Mouse (Mus musculus) heart, embryonic 16.5 days (tissue): ENCODE measurements at regions not wholly inside any gene's neighbourhood (a gene's known extent, or its start where the extent isn't known, plus 50 kb on each side); places are given as distances from the start of the nearest gene placed in this dataset.

ENCODE experiments used
- ATAC-seq: fragments of 200-750 bp; cut with Nextera tagmentation; replicated peaks from 2 replicates; pipeline ENCODE4 v1.8.0; 2017; ENCODE audit warnings: moderate number of reproducible peaks; ENCODE audit not compliant: insufficient read depth, low FRiP score; ENCODE audit errors: extremely low read depth
- H3K27ac ChIP-seq: fragments of 300-500 bp; sonication (generic); 2 replicates; pipeline ENCODE4 v1.5.1; 2014; ENCODE audit warnings: mild to moderate bottlenecking, low read length, control low read depth, moderate library complexity
- H3K27me3 ChIP-seq: fragments of 300-500 bp; sonication (generic); 2 replicates; pipeline ENCODE4 v1.6.1; 2014; ENCODE audit warnings: low read length, mixed read lengths; ENCODE audit not compliant: control insufficient read depth, insufficient read depth
- H3K36me3 ChIP-seq: fragments of 300-500 bp; sonication (generic); 2 replicates; pipeline ENCODE4 v1.6.1; 2014; ENCODE audit not compliant: control insufficient read depth, insufficient read depth
- H3K4me1 ChIP-seq: fragments of 300-500 bp; sonication (generic); 2 replicates; pipeline ENCODE4 v1.6.1; 2014; ENCODE audit warnings: low read length, mixed read lengths; ENCODE audit not compliant: control insufficient read depth, insufficient read depth
- H3K4me2 ChIP-seq: fragments of 300-500 bp; sonication (generic); 2 replicates; pipeline ENCODE4 v1.6.1; 2014; ENCODE audit warnings: low read depth, mild to moderate bottlenecking, control low read depth, low read length
- H3K4me3 ChIP-seq: fragments of 300-500 bp; sonication (generic); 2 replicates; pipeline ENCODE4 v1.5.1; 2014; ENCODE audit warnings: mild to moderate bottlenecking, control low read depth, low read length
- H3K9ac ChIP-seq: fragments of 300-500 bp; sonication (generic); 2 replicates; pipeline ENCODE4 v1.6.1; 2014; ENCODE audit warnings: low read length, control low read depth
- H3K9me3 ChIP-seq: fragments of 300-500 bp; sonication (generic); replicated peaks from 2 replicates; pipeline ENCODE4 v1.6.1; 2016; ENCODE audit warnings: low read length; ENCODE audit not compliant: control insufficient read depth
- WGBS: fragments of 180-500 bp; shearing (Covaris S2); extraction: QIAGEN DNeasy Blood & Tissue Kit; methylation state at CpG from one replicate; pipeline ENCODE4 v1.1.7; 2014; 5-methylcytosine and 5-hydroxymethylcytosine counted together

DNA sequence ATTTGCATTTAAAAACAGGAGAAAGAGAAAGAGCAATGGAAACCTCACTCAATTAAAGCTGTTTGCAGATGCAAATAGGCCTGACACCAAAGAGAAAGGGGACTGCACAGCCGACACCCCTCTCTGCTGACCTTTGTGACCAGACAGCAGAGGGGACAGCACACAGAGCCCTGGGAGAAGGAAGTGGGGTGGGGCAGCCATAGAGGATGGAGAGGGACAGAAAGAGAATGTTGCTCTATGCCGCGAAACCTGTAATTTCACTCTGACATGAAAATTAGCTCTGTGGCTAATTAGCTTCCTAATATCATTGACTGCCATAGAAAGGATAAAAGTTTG, 250.5 kb downstream of the Sec61b start:
- Histone ChIP-seq H3K4me1 (peaks cover 7% of the 10 kb centered on the region), H3K9ac (no peak overlapping the region), H3K27me3 (no peaks in the 10 kb centered on the region), H3K27ac (no peak overlapping the region), H3K9me3 (peaks cover 3% of the 10 kb centered on the region; the same call in 1 of the 2 replicates), H3K4me2 (peak overlapping the region; percentile 24; the same call in 1 of the 2 replicates), H3K4me3 (no peak overlapping the region), H3K36me3 (no peaks in the 10 kb centered on the region)
- ATAC-seq = no peak
- WGBS = 47% methylated on average over 3 of the region's 3 CpGs

- ATAC-seq = no peak
- no peaks in the 10 kb centered on the region for H3K36me3 ChIP-seq
Observed at GRCm38 (mm10) chr4:47746498-47747190, 272.2 kb downstream of the Sec61b start.

DNA sequence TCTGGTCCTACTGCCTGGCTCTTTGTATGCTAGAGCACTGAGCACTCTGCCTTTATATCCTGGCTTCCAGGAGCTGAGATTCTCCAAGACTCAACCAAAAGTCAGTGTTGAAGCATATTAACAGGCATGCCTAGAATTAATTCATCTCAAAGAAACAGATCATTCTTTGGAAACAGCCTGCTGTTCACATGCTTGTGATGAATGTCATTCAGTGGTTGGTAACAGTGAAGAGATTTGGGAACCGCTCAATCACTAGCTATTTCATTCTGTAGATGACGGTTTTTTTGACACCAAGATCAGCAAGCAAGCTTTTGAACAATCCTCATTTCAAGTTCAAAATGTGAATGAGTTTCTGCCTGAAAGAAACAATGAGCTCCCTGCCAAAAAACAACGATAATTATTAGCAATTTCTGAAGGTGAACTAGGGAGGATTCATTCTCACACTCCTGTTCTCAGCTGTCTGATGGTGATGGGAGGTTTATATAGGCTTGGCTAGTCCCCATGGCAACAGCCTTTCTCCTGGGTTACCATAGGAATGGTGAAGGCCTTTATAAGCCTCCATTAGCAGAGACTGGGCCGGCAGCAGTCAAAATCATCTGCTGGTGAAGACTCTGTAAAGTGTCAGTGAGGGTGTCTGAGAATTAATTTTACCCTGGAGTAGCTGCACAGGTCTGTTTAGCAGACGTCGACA, 272.6 kb upstream of the Nr4a3 start:
- WGBS = 57% methylated on average over 6 of the region's 6 CpGs
- Histone ChIP-seq H3K36me3 (no peaks in the 10 kb centered on the region), H3K9me3 (0 out of 2 replicates have a peak, but pooled peaks cover 1% of the 10 kb centered on the region), H3K4me2 (no peak overlapping the region), H3K27me3 (no peaks in the 10 kb centered on the region), H3K4me3 (no peak overlapping the region), H3K27ac (no peak overlapping the region), H3K9ac (no peak overlapping the region), H3K4me1 (no peaks in the 10 kb centered on the region)
- ATAC-seq = no peak

More at GRCm38 (mm10) chr4:47746498-47747190, 272.2 kb downstream of the Sec61b start:
- WGBS = 75% methylated on average over 8 of the region's 8 CpGs
- H3K4me3 ChIP-seq = no peak overlapping the region
- H3K9ac ChIP-seq = no peak overlapping the region
- H3K4me1 ChIP-seq = no peaks in the 10 kb centered on the region
- H3K27me3 ChIP-seq = no peaks in the 10 kb centered on the region
- no peaks in the 10 kb centered on the region for H3K9me3 ChIP-seq
- H3K27ac ChIP-seq = no peak overlapping the region
- no peak overlapping the region for H3K4me2 ChIP-seq

- no peaks in the 10 kb centered on the region for H3K9me3 ChIP-seq
- no peaks in the 10 kb centered on the region for H3K27me3 ChIP-seq
- no peak for ATAC-seq
- no peak overlapping the region for H3K4me3 ChIP-seq
- no peak overlapping the region for H3K4me2 ChIP-seq
- no peak overlapping the region for H3K9ac ChIP-seq
- no peaks in the 10 kb centered on the region for H3K36me3 ChIP-seq
- WGBS = 80% methylated on average over 5 of the region's 5 CpGs
- no peak overlapping the region for H3K27ac ChIP-seq
- no peaks in the 10 kb centered on the region for H3K4me1 ChIP-seq
Observed at GRCm38 (mm10) chr4:47774664-47775063, 270.3 kb upstream of the Nr4a3 start.

GRCm38 (mm10) chr4:47781039-47781438, 263.9 kb upstream of the Nr4a3 start:
- no peak overlapping the region for H3K27ac ChIP-seq
- no peaks in the 10 kb centered on the region for H3K9me3 ChIP-seq
- H3K4me1 ChIP-seq = no peaks in the 10 kb centered on the region
- no peak overlapping the region for H3K9ac ChIP-seq
- H3K36me3 ChIP-seq = no peaks in the 10 kb centered on the region
- no peaks in the 10 kb centered on the region for H3K27me3 ChIP-seq
- no peak overlapping the region for H3K4me2 ChIP-seq
- ATAC-seq = no peak
- WGBS = 77% methylated on average over 4 of the region's 4 CpGs
- H3K4me3 ChIP-seq = no peak overlapping the region

- Histone ChIP-seq H3K9ac (no peak overlapping the region), H3K36me3 (no peaks in the 10 kb centered on the region), H3K4me1 (no peaks in the 10 kb centered on the region), H3K4me3 (no peak overlapping the region), H3K27ac (no peak overlapping the region), H3K27me3 (no peaks in the 10 kb centered on the region), H3K9me3 (no peaks in the 10 kb centered on the region), H3K4me2 (no peak overlapping the region)
- WGBS = 84% methylated on average over 4 of the region's 4 CpGs
- ATAC-seq = no peak
Observed at GRCm38 (mm10) chr4:47796977-47797376, 248.0 kb upstream of the Nr4a3 start.

- Histone ChIP-seq H3K9ac (no peak overlapping the region), H3K4me2 (no peak overlapping the region), H3K27me3 (no peaks in the 10 kb centered on the region), H3K4me3 (no peak overlapping the region), H3K4me1 (peaks cover 3% of the 10 kb centered on the region; the same call in 1 of the 2 replicates), H3K36me3 (no peaks in the 10 kb centered on the region), H3K9me3 (no peaks in the 10 kb centered on the region), H3K27ac (no peak overlapping the region)
- WGBS = 82% methylated on average over 5 of the region's 5 CpGs
- no peak for ATAC-seq
Observed at GRCm38 (mm10) chr4:47799165-47799564, 245.8 kb upstream of the Nr4a3 start.

- no peak overlapping the region for H3K4me2 ChIP-seq
- no peak overlapping the region for H3K9ac ChIP-seq
- H3K36me3 ChIP-seq = no peaks in the 10 kb centered on the region
- no peaks in the 10 kb centered on the region for H3K9me3 ChIP-seq
- 25% methylated on average over 3 of the region's 3 CpGs for WGBS
- H3K27me3 ChIP-seq = no peaks in the 10 kb centered on the region
- ATAC-seq = no peak
- H3K4me3 ChIP-seq = no peak overlapping the region
- no peak overlapping the region for H3K27ac ChIP-seq
- peaks cover 3% of the 10 kb centered on the region; the same call in 1 of the 2 replicates for H3K4me1 ChIP-seq
Observed at GRCm38 (mm10) chr4:47803111-47803510, 241.8 kb upstream of the Nr4a3 start.

GRCm38 (mm10) chr4:47807877-47808276, 237.1 kb upstream of the Nr4a3 start:
- Histone ChIP-seq H3K9me3 (no peaks in the 10 kb centered on the region), H3K9ac (no peak overlapping the region), H3K36me3 (no peaks in the 10 kb centered on the region), H3K4me3 (no peak overlapping the region), H3K4me1 (peaks cover 3% of the 10 kb centered on the region; the same call in 1 of the 2 replicates), H3K27ac (no peak overlapping the region), H3K27me3 (no peaks in the 10 kb centered on the region), H3K4me2 (no peak overlapping the region)
- no peak for ATAC-seq
- WGBS = 28% methylated on average over 3 of the region's 3 CpGs
